Comparison of ENCODE assay signal across 11 mouse cellular contexts in the genomic region with DNA sequence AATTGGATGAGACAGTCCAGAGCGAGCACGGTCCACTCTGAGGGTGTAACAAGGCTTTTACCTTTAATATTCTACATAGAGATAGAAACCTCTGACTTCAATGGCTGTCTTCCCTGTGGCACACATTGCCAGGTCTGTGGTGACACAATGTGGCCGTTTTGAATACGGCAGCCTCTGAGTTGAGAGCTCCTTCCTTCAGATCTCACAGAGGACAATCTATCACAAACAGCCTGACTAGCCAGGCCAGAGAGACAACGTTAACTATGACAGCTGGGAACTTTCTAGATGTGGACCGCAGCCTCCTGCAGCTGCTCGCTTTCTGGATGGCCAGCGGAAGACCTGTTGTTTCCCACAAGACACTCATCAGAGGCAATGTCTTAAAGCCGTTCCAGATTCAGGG. TPM values are rescaled to one million over a fixed set of nuclear protein-coding genes. Genes with fewer than 3 reads are reported as not detected.
DNase-seq lines count a peak whose midpoint lies in the region; ATAC-seq and TF ChIP-seq lines count a peak whose summit lies in the region.
"Had no signal": no experiment of that assay in that cellular context is flagged by ENCODE, and none has a peak within 500 bp of the region (broad histone marks: within the 10 kb centered on the region; RNA-seq: fewer than 3 reads in every experiment).

No protein-coding gene starts in this region.

- no peak for ATAC-seq in forebrain, embryonic 14.5 days
- no peak for ATAC-seq in forebrain, embryonic 12.5 days (ENCODE audit: low FRiP score)
- no peak; the same call in 1 of the 2 replicates for ATAC-seq in kidney, postnatal 0 days (replicated peaks; ENCODE audit: low FRiP score, low read depth)
- no peak for ATAC-seq in megakaryocyte progenitor cell, adult 5-6 weeks (replicated peaks; ENCODE audit: poor library complexity)
- ATAC-seq: forebrain, embryonic 16.5 days had no signal

- no peaks in the 10 kb centered on the region for H3K9me3 ChIP-seq in forebrain, embryonic 14.5 days (replicated peaks; ENCODE audit: control insufficient read depth, low read length)
- no peaks in the 10 kb centered on the region for H3K9me3 ChIP-seq in forebrain, embryonic 12.5 days
- no peaks in the 10 kb centered on the region for H3K9me3 ChIP-seq in ES-E14 (ENCODE audit: control insufficient read depth, insufficient read depth, low read depth, low read length)
- no peaks in the 10 kb centered on the region for H3K9me3 ChIP-seq in kidney, postnatal 0 days (replicated peaks; ENCODE audit: low read length)
- H3K9me3 ChIP-seq: lung, embryonic 15.5 days had no signal

- no peak overlapping the region for H3K9ac ChIP-seq in forebrain, embryonic 14.5 days (ENCODE audit: low read length)
- no peak overlapping the region for H3K9ac ChIP-seq in forebrain, embryonic 12.5 days
- no peak overlapping the region for H3K9ac ChIP-seq in ES-E14 (ENCODE audit: insufficient read depth, low read depth, low read length, poor library complexity, severe bottlenecking)
- no peak overlapping the region for H3K9ac ChIP-seq in kidney, postnatal 0 days (ENCODE audit: low read depth, low read length)
- H3K9ac ChIP-seq: lung, embryonic 15.5 days had no signal

- no peaks in the 10 kb centered on the region for H3K27me3 ChIP-seq in forebrain, embryonic 14.5 days (replicated peaks; ENCODE audit: control insufficient read depth, insufficient read depth, low read length)
- peaks cover 10% of the 10 kb centered on the region; the same call in 1 of the 2 replicates for H3K27me3 ChIP-seq in forebrain, embryonic 12.5 days
- H3K27me3 ChIP-seq in kidney, postnatal 0 days (ENCODE audit: insufficient read depth, low read length): no peaks in the 10 kb centered on the region

- H3K4me2 ChIP-seq in forebrain, embryonic 14.5 days (ENCODE audit: low read length): no peak overlapping the region
- no peak overlapping the region for H3K4me2 ChIP-seq in forebrain, embryonic 12.5 days
- no peak overlapping the region for H3K4me2 ChIP-seq in kidney, postnatal 0 days (ENCODE audit: low read length)
- H3K4me2 ChIP-seq: lung, embryonic 15.5 days had no signal

- DNase-seq in forebrain, embryonic 14.5 days (ENCODE audit: low spot score): peak; percentile 45
- DNase-seq in left cerebral cortex, adult 2 months (ENCODE audit: extremely low spot score in 1 of 2, low spot score in 2 of 2): no peak
- DNase-seq in left cerebral cortex, adult 11 months (ENCODE audit: low spot score): no peak
- DNase-seq in ES-E14 (ENCODE audit: low read depth, low spot score): no peak
- peak; percentile 81 for DNase-seq in kidney, postnatal 0 days (ENCODE audit: low spot score)
- no peak for DNase-seq in testis, postnatal 10 days (ENCODE audit: low spot score)
- DNase-seq: cerebellum, adult 11-12 months had no signal

- intact Hi-C loops in left cerebral cortex, adult 2 months (cut with DNase I): no loop called here

- no peak overlapping the region for H3K27ac ChIP-seq in forebrain, embryonic 14.5 days (ENCODE audit: low read depth, low read length)
- H3K27ac ChIP-seq in forebrain, embryonic 12.5 days: no peak overlapping the region
- H3K27ac ChIP-seq in left cerebral cortex, adult 2 months: no peak overlapping the region
- no peak overlapping the region for H3K27ac ChIP-seq in ES-E14 (ENCODE audit: insufficient read depth, low read depth, low read length, poor library complexity, severe bottlenecking)
- no peak overlapping the region for H3K27ac ChIP-seq in kidney, postnatal 0 days
- H3K27ac ChIP-seq: lung, embryonic 15.5 days had no signal

- no peaks in the 10 kb centered on the region for H3K36me3 ChIP-seq in forebrain, embryonic 14.5 days (ENCODE audit: control insufficient read depth, insufficient read depth, low read length)
- H3K36me3 ChIP-seq in forebrain, embryonic 12.5 days (replicated peaks): no peaks in the 10 kb centered on the region
- H3K36me3 ChIP-seq in ES-E14 (ENCODE audit: control insufficient read depth, insufficient read depth, low read length, poor library complexity, severe bottlenecking): no peaks in the 10 kb centered on the region
- no peaks in the 10 kb centered on the region for H3K36me3 ChIP-seq in kidney, postnatal 0 days (ENCODE audit: insufficient read depth, low read length)
- H3K36me3 ChIP-seq: lung, embryonic 15.5 days had no signal

- in situ Hi-C loops in ES-E14 (cut with MboI; ENCODE audit: low sequenced_read_pairs in 2 of 2, unreplicated experiment in 2 of 2): loop anchor here (25.0 kb wide), 1 partner anchor 326 kb away; no protein-coding TSS in a partner anchor

- no peaks in the 10 kb centered on the region for H3K4me1 ChIP-seq in forebrain, embryonic 14.5 days (ENCODE audit: control insufficient read depth, insufficient read depth, low read length)
- peaks cover 5% of the 10 kb centered on the region for H3K4me1 ChIP-seq in forebrain, embryonic 12.5 days
- H3K4me1 ChIP-seq in ES-E14 (ENCODE audit: control insufficient read depth in 2 of 2, insufficient read depth in 2 of 2, low read length in 2 of 2, poor library complexity in 1 of 2): no peaks in the 10 kb centered on the region; a peak in 1 of 4 replicates
- no peaks in the 10 kb centered on the region for H3K4me1 ChIP-seq in kidney, postnatal 0 days (replicated peaks; ENCODE audit: insufficient read depth, low read length)

- 89% methylated on average over 9 of the region's 9 CpGs for WGBS in forebrain, embryonic 14.5 days
- 90% methylated on average over 9 of the region's 9 CpGs for WGBS in forebrain, embryonic 12.5 days
- 70% methylated on average over 9 of the region's 9 CpGs for WGBS in kidney, postnatal 0 days

- TF ChIP-seq CTCF in left cerebral cortex, adult 2 months (IDR thresholded peaks at IDR 0.05): peak; percentile 41
- TF ChIP-seq CTCF in kidney, postnatal 0 days (IDR thresholded peaks at IDR 0.05; ENCODE audit: low read depth): peak; percentile 74

- no peak overlapping the region for H3K4me3 ChIP-seq in forebrain, embryonic 14.5 days (ENCODE audit: low read depth, low read length)
- no peak overlapping the region for H3K4me3 ChIP-seq in forebrain, embryonic 12.5 days (replicated peaks)
- no peak overlapping the region for H3K4me3 ChIP-seq in left cerebral cortex, adult 2 months
- H3K4me3 ChIP-seq in ES-E14 (ENCODE audit: insufficient read depth in 1 of 2, low read depth in 1 of 2, low read length in 2 of 2, poor library complexity in 1 of 2, severe bottlenecking in 1 of 2): no peak overlapping the region
- H3K4me3 ChIP-seq in kidney, postnatal 0 days (replicated peaks; ENCODE audit: low read depth, low read length): no peak overlapping the region
- H3K4me3 ChIP-seq: lung, embryonic 15.5 days had no signal

TF ChIP-seq in ES-E14, 5 proteins besides CTCF, POLR2A, EP300 and RAD21:
- TF ChIP-seq CHD2 (IDR thresholded peaks at IDR 0.05; ENCODE audit: low read depth, low read length) (no peak), MAFK (IDR thresholded peaks at IDR 0.05; ENCODE audit: insufficient read depth, low read depth, low read length) (no peak), ZC3H11A (IDR thresholded peaks at IDR 0.05; ENCODE audit: borderline replicate concordance, low read depth, low read length) (peak; percentile 36; the same call in 1 of the 2 replicates)

RNA-seq across cellular contexts. Expression of a gene that starts 3.4 kb away (rescaled TPM):
- 17.6 and 19.4 TPM in 2 replicates for polyA plus RNA-seq in forebrain, embryonic 14.5 days (2014; fragmentation: Nextera tagmentation; extraction: Ambion mirVana)
- 2.2 and 4.3 TPM in 2 replicates for polyA plus RNA-seq in forebrain, embryonic 12.5 days (2016; fragmentation: Nextera tagmentation; extraction: Ambion mirVana)
- total RNA-seq in left cerebral cortex, adult 2 months (2021): under 1 TPM; 0.21 to 0.61 TPM
- not detected in 2 replicates for total RNA-seq in ES-E14 (2012; rRNA removed)
- 0.11 and 0.13 TPM in 2 replicates for polyA plus RNA-seq in kidney, postnatal 0 days (2015; fragmentation: Nextera tagmentation; extraction: Ambion mirVana)
- total RNA-seq in megakaryocyte progenitor cell, adult 5-6 weeks (2015): not detected in 2 replicates
- total RNA-seq in megakaryocyte progenitor cell, adult 5-6 weeks (2017): not detected in 2 replicates

RNA-seq across cellular contexts. Expression of a gene that starts 12.3 kb away (rescaled TPM):
- polyA plus RNA-seq in forebrain, embryonic 14.5 days (2014; fragmentation: Nextera tagmentation; extraction: Ambion mirVana): 95.3 and 110 TPM in 2 replicates
- polyA plus RNA-seq in forebrain, embryonic 12.5 days (2016; fragmentation: Nextera tagmentation; extraction: Ambion mirVana): 131 and 135 TPM in 2 replicates
- total RNA-seq in left cerebral cortex, adult 2 months (2021): 10 to 100 TPM; 15.2 to 20.8 TPM
- 27.5 and 34.1 TPM in 2 replicates for total RNA-seq in ES-E14 (2012; rRNA removed)
- 133 and 145 TPM in 2 replicates for polyA plus RNA-seq in kidney, postnatal 0 days (2015; fragmentation: Nextera tagmentation; extraction: Ambion mirVana)
- total RNA-seq in megakaryocyte progenitor cell, adult 5-6 weeks (2015): 90.9 and 91.1 TPM in 2 replicates
- 164 and 194 TPM in 2 replicates for total RNA-seq in megakaryocyte progenitor cell, adult 5-6 weeks (2017)

RNA-seq across cellular contexts. Expression of a gene that starts 32.5 kb away (rescaled TPM):
- 0.13 TPM in 1 of 2 replicates, not detected in the other for polyA plus RNA-seq in forebrain, embryonic 14.5 days (2014; fragmentation: Nextera tagmentation; extraction: Ambion mirVana)
- not detected in 2 replicates for polyA plus RNA-seq in forebrain, embryonic 12.5 days (2016; fragmentation: Nextera tagmentation; extraction: Ambion mirVana)
- not detected for total RNA-seq in left cerebral cortex, adult 2 months (2021)
- not detected in 2 replicates for total RNA-seq in ES-E14 (2012; rRNA removed)
- polyA plus RNA-seq in kidney, postnatal 0 days (2015; fragmentation: Nextera tagmentation; extraction: Ambion mirVana): 0.13 TPM in 1 of 2 replicates, not detected in the other
- total RNA-seq in megakaryocyte progenitor cell, adult 5-6 weeks (2015): not detected in 2 replicates
- not detected in 2 replicates for total RNA-seq in megakaryocyte progenitor cell, adult 5-6 weeks (2017)
- polyA plus RNA-seq: lung, embryonic 15.5 days had no signal

Comparison
In these comparisons a context has a peak if more than half of its experiments do, and no peak if none do; other contexts are left out.
1. DNase-seq: peak in forebrain, embryonic 14.5 days (single experiment) and kidney, postnatal 0 days (single experiment); none in left cerebral cortex, adult 2 months (0 of 2), left cerebral cortex, adult 11 months (single experiment), ES-E14 (single experiment) and testis, postnatal 10 days (single experiment).